Comparison of ENCODE assay signal across 1 mouse cellular context in genomic region chr17:26412967-26413366, GRCm38 (mm10).
A peak's percentile ranks its signal among the peaks of the same experiment; 100 is the strongest.
TF ChIP-seq lines count a peak whose summit lies in the region.

No protein-coding gene starts in this region.

TF ChIP-seq in MEL, 35 proteins besides CTCF, POLR2A, EP300 and RAD21 (continued from another document):
- peak; percentile 53; the same call in 1 of the 2 replicates for TF ChIP-seq SIN3A (IDR thresholded peaks at IDR 0.05; ENCODE audit: low read length)
- TF ChIP-seq MEF2A (IDR thresholded peaks at IDR 0.05; ENCODE audit: extremely low read depth, insufficient replicate concordance, low read depth, low read length, poor library complexity, severe bottlenecking): peak; percentile 79; the same call in 1 of the 2 replicates
- no peak for TF ChIP-seq MYB (IDR thresholded peaks at IDR 0.05; ENCODE audit: low read depth, low read length)
- TF ChIP-seq GATA1 (IDR thresholded peaks at IDR 0.05; ENCODE audit: low read depth, low read length): peak; percentile 97
- TF ChIP-seq MAZ (IDR thresholded peaks at IDR 0.05; ENCODE audit: low read depth, low read length): peak; percentile 61; the same call in 1 of the 2 replicates
- peak; percentile 73; the same call in 1 of the 2 replicates for TF ChIP-seq BHLHE40 (IDR thresholded peaks at IDR 0.05; ENCODE audit: borderline replicate concordance, low read depth, low read length)
- peak; percentile 99 for TF ChIP-seq RCOR1 (IDR thresholded peaks at IDR 0.05; ENCODE audit: low read depth, low read length)
